Mouse (Mus musculus) megakaryocyte, embryonic 14.5 days (primary cell): Measurements from ENCODE around the gene Aldh3a2. TPM values are rescaled to one million over a fixed set of nuclear protein-coding genes. Genes with fewer than 3 reads are reported as not detected.
"Not testable (repeated sequence)": the region's sequence is repeated elsewhere in the genome, so short reads cannot be mapped to it uniquely, and the experiment has no call there.

ENCODE experiments used
- H3K27me3 ChIP-seq: replicated peaks from 2 replicates; pipeline ENCODE3; 2012; ENCODE audit warnings: inconsistent platforms
- H3K36me3 ChIP-seq: replicated peaks from 2 replicates; pipeline ENCODE3; 2012; ENCODE audit warnings: low read length, inconsistent platforms, mixed read lengths
- H3K4me1 ChIP-seq: 2 replicates; pipeline ENCODE4 v1.6.1; 2012; ENCODE audit warnings: inconsistent platforms
- H3K4me3 ChIP-seq: replicated peaks from 2 replicates; pipeline ENCODE3; 2012; ENCODE audit warnings: moderate library complexity, mild to moderate bottlenecking, inconsistent platforms
- H3K9me3 ChIP-seq: 2 replicates; pipeline ENCODE4 v1.6.1; 2012; ENCODE audit warnings: inconsistent platforms
- FLI1 ChIP-seq: IDR thresholded peaks from 2 replicates; pipeline ENCODE4 v1.6.1; 2012; ENCODE audit warnings: low read length, inconsistent platforms, mixed read lengths
- GATA1 ChIP-seq: IDR thresholded peaks from 3 replicates; pipeline ENCODE4 v1.6.1; 2012; ENCODE audit warnings: mixed read lengths, low read length, inconsistent platforms, borderline replicate concordance
- polyA plus RNA-seq: library from polyadenylated mRNA; stranded (reverse); fragments of >175 nt; gene quantifications from 2 replicates; pipeline ENCODE4 v1.2.3, GENCODE M21; 2012; ENCODE audit warnings: low replicate concordance; ENCODE audit not compliant: insufficient read depth

Gene Aldh3a2
- polyA plus RNA-seq, 1 experiment = 4.0 TPM

DNA sequence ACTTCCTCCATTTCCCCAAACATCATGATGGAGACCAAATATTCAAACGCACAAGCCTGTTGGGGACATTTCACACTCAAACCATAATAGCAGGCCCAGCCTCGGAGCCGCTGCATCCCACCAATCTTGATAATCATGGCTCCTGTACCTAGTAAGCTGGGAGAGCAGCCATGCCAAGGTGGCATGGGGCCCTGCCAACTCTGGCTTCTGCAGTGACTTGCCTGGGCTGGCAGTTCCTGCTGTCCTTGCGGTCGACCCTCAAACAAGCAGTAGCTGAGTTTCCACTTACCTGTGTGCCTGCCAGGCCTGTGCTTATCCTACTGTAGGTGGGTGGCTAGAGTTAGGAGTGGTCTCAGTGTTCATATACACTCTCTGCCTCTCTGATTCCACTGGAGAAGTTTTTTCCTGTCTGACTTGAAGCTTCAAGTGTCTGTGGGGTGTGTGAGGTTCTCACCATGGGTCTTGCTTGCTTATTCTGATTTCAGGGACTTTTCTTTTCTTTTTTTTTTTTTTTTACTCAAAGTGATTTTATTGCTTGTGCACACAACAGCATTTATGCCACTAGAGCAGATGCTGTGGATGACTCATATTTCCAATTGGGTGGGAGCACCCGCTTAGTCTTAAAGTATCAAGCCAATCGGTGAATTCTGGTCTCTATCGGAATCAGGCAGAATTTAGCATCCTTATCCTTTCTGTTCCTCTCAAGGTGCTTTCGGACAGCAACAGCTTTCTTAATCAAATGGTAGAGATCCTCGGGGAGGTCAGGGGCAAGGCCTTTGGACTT is 61.9 kb downstream of the Aldh3a2 start:
- Histone ChIP-seq H3K4me1 (peaks cover 42% of the 10 kb centered on the region), H3K27me3 (peaks cover 62% of the 10 kb centered on the region), H3K4me3 (no peak overlapping the region), H3K36me3 (no peaks in the 10 kb centered on the region), H3K9me3 (no peaks in the 10 kb centered on the region)
- TF ChIP-seq GATA1 = no peak
- TF ChIP-seq FLI1 = no peak

DNA sequence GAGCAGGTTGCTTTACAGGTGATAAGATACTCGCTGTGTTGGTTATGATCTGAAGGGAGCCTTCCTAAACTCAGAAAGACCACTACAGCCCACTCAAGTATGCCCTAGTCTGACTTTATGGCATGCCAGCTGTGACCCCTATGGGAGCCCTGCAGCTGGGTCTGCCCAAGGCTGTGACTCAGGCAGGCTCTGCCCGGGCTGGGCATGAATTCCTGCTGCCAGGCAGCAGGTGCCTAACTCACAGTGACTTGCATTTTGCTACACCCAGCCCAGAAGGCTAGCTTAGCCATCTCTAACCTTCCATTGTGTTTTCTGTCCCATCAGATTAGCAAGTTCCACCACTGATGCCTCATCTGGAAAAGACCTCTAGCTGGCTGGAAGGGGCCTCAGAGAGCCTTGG is 64.5 kb downstream of the Aldh3a2 start:
- Histone ChIP-seq H3K9me3 (no peaks in the 10 kb centered on the region), H3K4me1 (peaks cover 33% of the 10 kb centered on the region), H3K27me3 (peaks cover 49% of the 10 kb centered on the region), H3K4me3 (no peak overlapping the region), H3K36me3 (no peaks in the 10 kb centered on the region)
- TF ChIP-seq GATA1 (no peak), FLI1 (no peak)

DNA sequence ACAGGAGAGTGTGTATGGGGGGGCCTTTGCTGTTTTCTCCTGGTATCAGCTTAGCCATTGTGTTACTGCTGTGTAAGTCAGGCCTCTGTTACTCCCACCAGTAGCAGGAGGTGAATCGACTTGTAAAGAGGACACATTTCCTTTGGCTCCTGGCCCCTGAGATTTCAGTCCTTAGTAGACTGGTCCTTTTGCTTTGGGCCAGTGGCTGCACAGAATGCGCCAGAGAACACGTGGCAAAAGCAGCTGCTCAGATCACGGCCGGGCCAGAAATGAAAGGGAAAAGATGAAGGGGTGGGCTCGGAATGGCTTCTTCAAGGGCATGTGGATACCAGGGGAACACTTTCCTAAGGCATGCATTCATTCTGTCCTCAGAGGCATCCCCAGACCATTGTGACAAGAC is 65.1 kb downstream of the Aldh3a2 start:
- no peaks in the 10 kb centered on the region for H3K9me3 ChIP-seq
- H3K4me1 ChIP-seq = peaks cover 26% of the 10 kb centered on the region
- no peak overlapping the region for H3K4me3 ChIP-seq
- TF ChIP-seq GATA1 = no peak
- no peak for TF ChIP-seq FLI1
- peaks cover 48% of the 10 kb centered on the region for H3K27me3 ChIP-seq
- no peaks in the 10 kb centered on the region for H3K36me3 ChIP-seq

DNA sequence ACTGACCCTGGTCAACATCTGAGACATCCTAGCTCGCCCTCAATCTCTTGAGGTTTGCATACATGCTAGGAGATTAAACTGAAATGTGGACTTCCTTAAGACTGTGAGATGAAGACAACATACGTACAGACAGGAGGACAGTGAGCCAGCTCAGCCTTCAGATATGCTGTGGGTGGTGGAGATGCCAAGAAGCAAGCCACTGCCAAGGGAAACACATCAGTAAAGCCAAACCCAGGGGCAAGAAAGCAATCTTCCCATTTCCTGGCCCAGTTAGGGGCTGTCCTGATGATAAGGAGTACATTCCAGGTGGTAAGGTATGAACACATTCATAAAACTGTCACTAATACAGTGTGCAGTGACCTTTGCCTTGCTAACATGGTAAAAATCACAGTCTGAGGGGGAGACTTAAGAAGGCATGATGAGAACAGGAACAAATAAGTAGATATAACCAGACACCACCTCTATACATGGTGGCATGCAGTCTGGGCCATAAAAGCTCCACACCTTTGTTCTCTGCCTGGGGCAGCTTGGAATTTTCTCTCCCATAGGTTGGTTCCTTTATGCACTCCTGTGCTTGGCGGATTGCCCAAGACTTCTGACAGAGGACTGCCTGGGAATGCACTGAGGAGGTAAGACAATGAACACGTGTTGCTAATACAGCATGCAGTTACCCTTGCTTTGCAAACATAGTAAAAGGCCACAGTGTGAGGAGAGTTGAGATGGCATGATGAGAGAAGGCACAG is 67.5 kb downstream of the Aldh3a2 start:
- Histone ChIP-seq H3K27me3 (peaks cover 46% of the 10 kb centered on the region), H3K36me3 (no peaks in the 10 kb centered on the region), H3K9me3 (no peaks in the 10 kb centered on the region), H3K4me3 (no peak overlapping the region), H3K4me1 (peaks cover 21% of the 10 kb centered on the region)
- TF ChIP-seq GATA1 (no peak), FLI1 (no peak)

DNA sequence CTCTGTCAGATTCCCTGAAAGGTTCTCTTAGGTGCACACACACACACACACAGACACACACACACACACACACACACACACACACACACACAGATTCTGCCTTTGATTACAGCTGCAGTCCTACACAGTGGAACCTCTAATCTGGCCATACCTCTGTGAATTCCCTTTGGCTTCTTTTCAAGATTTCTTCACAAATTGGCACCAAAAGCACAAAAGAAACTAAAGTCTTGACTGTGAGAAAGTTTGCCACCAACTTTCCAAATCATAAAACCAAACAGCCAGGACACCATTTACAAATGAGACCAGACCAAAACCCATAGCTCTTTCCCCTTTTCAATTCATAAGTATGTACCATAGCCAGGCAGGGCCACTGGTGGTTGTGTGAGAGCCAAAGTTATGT is 69.3 kb downstream of the Aldh3a2 start:
- Histone ChIP-seq H3K36me3 (no peaks in the 10 kb centered on the region), H3K9me3 (no peaks in the 10 kb centered on the region), H3K4me3 (no peak overlapping the region), H3K27me3 (peaks cover 50% of the 10 kb centered on the region), H3K4me1 (peaks cover 23% of the 10 kb centered on the region)
- TF ChIP-seq FLI1 = no peak
- no peak for TF ChIP-seq GATA1

DNA sequence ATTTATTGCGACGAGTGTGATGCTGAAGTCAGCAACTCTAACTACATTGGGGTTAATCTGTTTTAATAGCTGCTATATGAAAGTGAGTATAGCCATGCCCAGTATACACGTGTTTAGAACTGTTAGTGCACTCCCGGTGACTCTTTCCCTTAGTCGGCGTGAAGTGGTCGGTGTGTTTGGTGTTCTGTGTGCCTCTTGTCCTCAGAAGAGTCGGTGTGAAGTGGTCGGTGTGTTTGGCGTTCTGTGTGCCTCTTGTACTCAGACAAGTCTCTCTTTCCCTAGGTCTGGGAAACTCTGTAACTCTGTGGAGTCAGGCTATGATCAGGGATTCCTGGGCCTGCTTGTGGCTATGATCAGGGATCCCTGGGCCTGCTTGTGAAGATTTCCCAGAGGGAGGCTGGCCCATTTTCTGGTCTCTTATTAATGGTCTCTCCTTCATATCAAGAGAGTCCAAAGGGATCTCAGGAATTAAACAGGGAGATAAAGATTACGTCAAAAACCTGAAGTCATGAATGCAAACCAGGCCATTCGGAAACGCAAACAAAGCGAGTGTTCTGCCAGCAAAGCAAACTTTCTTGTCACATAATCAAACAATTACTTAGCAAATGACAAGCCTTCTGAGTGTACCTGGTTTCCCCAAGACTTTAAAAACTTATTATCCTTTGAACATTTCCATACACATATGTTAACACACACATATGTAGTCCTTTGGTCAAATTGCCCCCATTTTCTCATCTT is 70.5 kb downstream of the Aldh3a2 start:
- H3K4me1 ChIP-seq = peaks cover 19% of the 10 kb centered on the region
- no peak for TF ChIP-seq FLI1
- TF ChIP-seq GATA1 = no peak
- no peaks in the 10 kb centered on the region for H3K9me3 ChIP-seq
- no peaks in the 10 kb centered on the region for H3K36me3 ChIP-seq
- H3K27me3 ChIP-seq = peaks cover 40% of the 10 kb centered on the region
- H3K4me3 ChIP-seq = no peak overlapping the region

DNA sequence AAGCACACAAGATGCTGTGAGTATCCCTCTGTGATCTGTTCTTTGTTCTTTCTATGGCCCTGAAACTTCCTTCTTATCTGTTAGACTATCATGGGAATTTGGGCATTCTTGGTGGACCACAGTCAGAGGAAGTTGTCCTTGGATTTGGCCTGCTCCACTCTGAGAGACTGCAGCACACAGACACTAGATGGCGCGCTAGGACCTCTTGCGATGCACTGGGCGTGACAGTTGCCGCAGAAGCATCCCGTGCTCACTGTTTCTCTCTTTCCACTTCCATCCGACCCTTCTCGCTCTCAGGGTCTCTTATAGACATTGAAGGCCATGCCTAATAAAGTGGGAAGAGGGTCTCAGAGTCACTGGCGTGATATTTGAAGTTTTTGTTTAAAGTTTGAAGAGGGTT is 73.9 kb downstream of the Aldh3a2 start:
- H3K36me3 ChIP-seq = no peaks in the 10 kb centered on the region
- H3K4me1 ChIP-seq = peaks cover 9% of the 10 kb centered on the region
- peaks cover 3% of the 10 kb centered on the region; the same call in 1 of the 2 replicates for H3K9me3 ChIP-seq
- no peak overlapping the region for H3K4me3 ChIP-seq
- H3K27me3 ChIP-seq = peaks cover 36% of the 10 kb centered on the region
- no peak for TF ChIP-seq FLI1
- no peak for TF ChIP-seq GATA1

DNA sequence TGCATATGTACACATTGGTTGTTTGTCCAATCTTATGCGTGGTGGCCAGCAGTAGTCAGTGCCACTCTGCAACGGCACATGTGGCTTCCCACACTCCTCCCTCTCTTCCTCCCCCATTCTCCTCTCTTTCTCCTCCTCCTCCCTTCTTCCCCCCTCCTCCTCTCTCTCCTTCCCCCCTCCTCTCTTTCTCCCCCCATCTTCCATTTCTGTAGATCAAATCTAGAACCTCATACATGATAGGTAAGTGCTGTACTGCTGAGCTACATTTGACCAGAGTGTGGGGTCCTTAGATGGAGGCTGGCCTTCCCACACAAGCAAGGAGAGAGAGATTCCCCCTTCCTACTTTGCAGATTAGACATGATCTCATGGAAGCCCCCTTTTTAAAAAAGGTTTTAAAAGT is 74.5 kb downstream of the Aldh3a2 start:
- Histone ChIP-seq H3K9me3 (peaks cover 3% of the 10 kb centered on the region; the same call in 1 of the 2 replicates), H3K36me3 (no peaks in the 10 kb centered on the region), H3K4me1 (peaks cover 6% of the 10 kb centered on the region; the same call in 1 of the 2 replicates), H3K4me3 (no peak overlapping the region), H3K27me3 (peaks cover 41% of the 10 kb centered on the region)
- TF ChIP-seq GATA1 (no peak), FLI1 (no peak)

DNA sequence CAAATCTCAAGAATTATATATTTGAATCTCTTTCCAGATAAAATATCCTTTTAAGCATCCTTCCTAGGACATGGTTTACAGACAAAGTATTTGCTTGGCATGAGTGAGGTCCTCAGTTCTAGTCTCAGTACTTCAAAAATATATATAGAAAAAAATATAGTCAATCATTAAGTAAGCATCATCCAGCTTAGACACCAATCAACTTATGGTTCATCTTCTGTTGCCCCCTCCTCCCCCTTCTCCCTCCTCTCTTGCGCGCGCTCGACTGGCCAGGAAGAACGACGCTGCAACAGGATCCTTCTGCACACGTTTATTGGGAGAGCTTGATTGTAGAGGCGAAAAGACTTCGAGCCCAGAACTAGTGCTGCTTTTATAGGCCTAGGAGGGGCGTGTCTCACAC is 75.1 kb downstream of the Aldh3a2 start:
- not testable (repeated sequence) for H3K9me3 ChIP-seq, H3K4me1 ChIP-seq, H3K36me3 ChIP-seq, H3K4me3 ChIP-seq
- peaks cover 37% of the 10 kb centered on the region for H3K27me3 ChIP-seq

DNA sequence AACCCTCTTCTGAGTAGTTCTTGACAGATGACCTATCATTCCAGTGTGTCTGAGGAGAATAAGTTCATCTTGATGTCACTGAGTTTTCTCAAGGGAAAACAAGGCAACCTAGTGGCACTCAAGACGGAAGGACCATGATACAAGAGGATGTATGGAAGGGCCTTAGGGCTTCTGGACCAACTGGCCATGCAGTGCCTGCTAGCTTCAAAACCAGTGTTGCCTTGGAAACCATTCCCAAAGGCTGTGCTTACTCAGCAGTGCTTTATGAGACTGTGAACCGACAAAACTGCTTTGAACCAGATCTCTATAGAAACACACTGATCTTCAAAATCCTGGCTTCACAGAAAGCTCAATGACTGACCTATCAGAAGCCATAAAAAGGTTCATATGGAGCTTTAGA is 76.5 kb downstream of the Aldh3a2 start:
- Histone ChIP-seq H3K36me3 (no peaks in the 10 kb centered on the region), H3K27me3 (peaks cover 37% of the 10 kb centered on the region), H3K4me1 (peaks cover 6% of the 10 kb centered on the region; the same call in 1 of the 2 replicates), H3K4me3 (no peak overlapping the region), H3K9me3 (peaks cover 6% of the 10 kb centered on the region; the same call in 1 of the 2 replicates)
- TF ChIP-seq FLI1 = no peak
- no peak for TF ChIP-seq GATA1
